Mouse (Mus musculus) MEL (cell line): ENCODE measurements around the gene Dnase2b. TPM values are rescaled to one million over a fixed set of nuclear protein-coding genes. Genes with fewer than 3 reads are reported as not detected.

ENCODE experiments used
- DNase-seq: peaks from one replicate; pipeline ENCODE4 v3.0.0; 2011; ENCODE audit warnings: low read depth, low spot score
- H3K27ac ChIP-seq: 2 replicates; pipeline ENCODE4 v1.5.1; 2012; ENCODE audit warnings: low read depth, mild to moderate bottlenecking, control low read depth, low read length, moderate library complexity; ENCODE audit not compliant: control insufficient read depth
- H3K27me3 ChIP-seq, 2 experiments: fragments of 150-350 bp in 1 of 2; sonication (generic) in 1 of 2; 2 replicates each; pipeline ENCODE4 v1.6.1; 2012; ENCODE audit warnings: low read length in 2 of 2, mild to moderate bottlenecking in 2 of 2, improper control_type of control experiment in 1 of 2, moderate library complexity in 1 of 2; ENCODE audit not compliant: insufficient read depth in 2 of 2, control insufficient read depth in 1 of 2
- H3K36me3 ChIP-seq, 2 experiments: 2 replicates each; pipeline ENCODE4 v1.6.1; 2012 to 2014; ENCODE audit warnings: low read length in 2 of 2, improper control_type of control experiment in 1 of 2, inconsistent platforms in 1 of 2, mild to moderate bottlenecking in 1 of 2; ENCODE audit not compliant: insufficient read depth in 2 of 2, control insufficient read depth in 1 of 2
- H3K4me1 ChIP-seq, 2 experiments: fragments of 150-350 bp in 1 of 2; sonication (generic) in 1 of 2; 2 replicates each; pipeline ENCODE4 v1.6.1; 2012; ENCODE audit warnings: low read length in 2 of 2, improper control_type of control experiment in 1 of 2, mild to moderate bottlenecking in 1 of 2; ENCODE audit not compliant: insufficient read depth in 2 of 2, control insufficient read depth in 1 of 2
- H3K4me3 ChIP-seq, 2 experiments: fragments of 150-350 bp in 1 of 2; sonication (generic) in 1 of 2; 2 replicates each; pipeline ENCODE4 v1.5.1; 2012; ENCODE audit warnings: low read depth in 2 of 2, low read length in 2 of 2, mild to moderate bottlenecking in 2 of 2, moderate library complexity in 2 of 2, control low read depth in 1 of 2, improper control_type of control experiment in 1 of 2; ENCODE audit not compliant: control insufficient read depth in 1 of 2, insufficient read depth in 1 of 2
- H3K79me2 ChIP-seq: 2 replicates; pipeline ENCODE4 v1.6.1; 2012; ENCODE audit warnings: mild to moderate bottlenecking, low read length, moderate library complexity; ENCODE audit not compliant: control insufficient read depth, poor library complexity, insufficient read depth
- H3K9ac ChIP-seq: 2 replicates; pipeline ENCODE4 v1.6.1; 2012; ENCODE audit warnings: low read depth, mild to moderate bottlenecking, control low read depth, low read length, moderate library complexity; ENCODE audit not compliant: control insufficient read depth, poor library complexity, severe bottlenecking
- H3K9me3 ChIP-seq: fragments of 150-350 bp; sonication (generic); replicated peaks from 2 replicates; pipeline ENCODE4 v1.6.1; 2012; ENCODE audit warnings: mild to moderate bottlenecking, low read length, improper control_type of control experiment, moderate library complexity; ENCODE audit not compliant: insufficient read depth
- CHD2 ChIP-seq: IDR thresholded peaks from 2 replicates; pipeline ENCODE4 v1.6.1; 2011; ENCODE audit warnings: low read length, improper control_type of control experiment
- E2F4 ChIP-seq: IDR thresholded peaks from 2 replicates; pipeline ENCODE4 v1.6.1; 2011; ENCODE audit warnings: low read depth, low read length, improper control_type of control experiment, borderline replicate concordance
- ELF1 ChIP-seq: IDR thresholded peaks from 2 replicates; pipeline ENCODE4 v1.6.1; 2014; ENCODE audit warnings: low read depth, mild to moderate bottlenecking, inconsistent platforms, low read length, improper control_type of control experiment, moderate library complexity
- EP300 ChIP-seq, 2 experiments: IDR thresholded peaks; 2 replicates each; pipeline ENCODE4 v1.6.1; 2011; ENCODE audit warnings: improper control_type of control experiment in 2 of 2, low read length in 2 of 2, low read depth in 1 of 2, mild to moderate bottlenecking in 1 of 2
- GABPA ChIP-seq: IDR thresholded peaks from 2 replicates; pipeline ENCODE4 v1.6.1; 2012; ENCODE audit warnings: low read depth, mild to moderate bottlenecking, inconsistent platforms, low read length, improper control_type of control experiment, moderate library complexity
- JUND ChIP-seq: IDR thresholded peaks from 2 replicates; pipeline ENCODE4 v1.6.1; 2011; ENCODE audit warnings: low read depth, mild to moderate bottlenecking, improper control_type of control experiment, low read length
- MAFK ChIP-seq: IDR thresholded peaks from 2 replicates; pipeline ENCODE4 v1.6.1; 2011; ENCODE audit warnings: low read depth, mild to moderate bottlenecking, low read length, improper control_type of control experiment, borderline replicate concordance
- MAX ChIP-seq: IDR thresholded peaks from 2 replicates; pipeline ENCODE4 v1.6.1; 2011; ENCODE audit warnings: low read length, improper control_type of control experiment
- MEF2A ChIP-seq: IDR thresholded peaks from 2 replicates; pipeline ENCODE4 v1.6.1; 2014; ENCODE audit warnings: low read depth, mild to moderate bottlenecking, inconsistent platforms, low read length, improper control_type of control experiment; ENCODE audit not compliant: poor library complexity, insufficient replicate concordance, severe bottlenecking; ENCODE audit errors: extremely low read depth
- MXI1 ChIP-seq: IDR thresholded peaks from 2 replicates; pipeline ENCODE4 v1.6.1; 2011; ENCODE audit warnings: mild to moderate bottlenecking, low read depth, low read length, improper control_type of control experiment
- MYB ChIP-seq: IDR thresholded peaks from 2 replicates; pipeline ENCODE4 v1.6.1; 2011; ENCODE audit warnings: mild to moderate bottlenecking, low read depth, low read length, improper control_type of control experiment
- NELFE ChIP-seq: IDR thresholded peaks from 2 replicates; pipeline ENCODE4 v1.6.1; 2011; ENCODE audit warnings: low read depth, low read length, improper control_type of control experiment
- NRF1 ChIP-seq: IDR thresholded peaks from 2 replicates; pipeline ENCODE4 v1.6.1; 2014; ENCODE audit warnings: low read depth, mild to moderate bottlenecking, inconsistent platforms, low read length, improper control_type of control experiment, moderate library complexity; ENCODE audit not compliant: poor library complexity, insufficient read depth, severe bottlenecking
- POLR2A ChIP-seq, 2 experiments: IDR thresholded peaks; 2 replicates each; pipeline ENCODE4 v1.6.1; 2011 to 2012; ENCODE audit warnings: low read length in 2 of 2, mild to moderate bottlenecking in 2 of 2, control low read depth in 1 of 2, improper control_type of control experiment in 1 of 2, low read depth in 1 of 2, moderate library complexity in 1 of 2; ENCODE audit not compliant: control insufficient read depth in 1 of 2, insufficient read depth in 1 of 2, poor library complexity in 1 of 2
- POLR2AphosphoS2 ChIP-seq: IDR thresholded peaks from 2 replicates; pipeline ENCODE4 v1.6.1; 2011; ENCODE audit warnings: low read length, improper control_type of control experiment
- POLR2AphosphoS5 ChIP-seq: IDR thresholded peaks from 2 replicates; pipeline ENCODE4 v1.6.1; 2012; ENCODE audit warnings: low read depth, borderline replicate concordance, mild to moderate bottlenecking, inconsistent platforms, low read length, moderate library complexity, mixed read lengths
- RCOR1 ChIP-seq: IDR thresholded peaks from 2 replicates; pipeline ENCODE4 v1.6.1; 2012; ENCODE audit warnings: low read depth, mild to moderate bottlenecking, inconsistent platforms, low read length, improper control_type of control experiment
- SIN3A ChIP-seq: IDR thresholded peaks from 2 replicates; pipeline ENCODE4 v1.6.1; 2012; ENCODE audit warnings: low read length, improper control_type of control experiment, inconsistent platforms
- TBP ChIP-seq: IDR thresholded peaks from 2 replicates; pipeline ENCODE4 v1.8.0; 2011; ENCODE audit warnings: low read depth, low read length, improper control_type of control experiment
- TCF12 ChIP-seq: IDR thresholded peaks from 2 replicates; pipeline ENCODE4 v1.6.1; 2014; ENCODE audit warnings: low read depth, mild to moderate bottlenecking, inconsistent platforms, low read length, improper control_type of control experiment, moderate library complexity
- UBTF ChIP-seq: IDR thresholded peaks from 2 replicates; pipeline ENCODE4 v1.6.1; 2012; ENCODE audit warnings: low read depth, mild to moderate bottlenecking, inconsistent platforms, low read length, improper control_type of control experiment, moderate library complexity, borderline replicate concordance; ENCODE audit not compliant: insufficient read depth
- USF2 ChIP-seq, 2 experiments: IDR thresholded peaks; 2 replicates each; pipeline ENCODE4 v1.6.1; 2011 to 2012; ENCODE audit warnings: improper control_type of control experiment in 2 of 2, low read length in 2 of 2, borderline replicate concordance in 1 of 2, inconsistent platforms in 1 of 2, low read depth in 1 of 2, mild to moderate bottlenecking in 1 of 2; ENCODE audit not compliant: insufficient read depth in 1 of 2
- ZMIZ1 ChIP-seq: IDR thresholded peaks from 2 replicates; pipeline ENCODE4 v1.6.1; 2012; ENCODE audit warnings: low read depth, mild to moderate bottlenecking, inconsistent platforms, low read length, improper control_type of control experiment, moderate library complexity
- ZNF384 ChIP-seq: IDR thresholded peaks from 2 replicates; pipeline ENCODE4 v1.6.1; 2012; ENCODE audit warnings: low read depth, mild to moderate bottlenecking, inconsistent platforms, low read length, improper control_type of control experiment
- polyA plus RNA-seq, 2 experiments: library from polyadenylated mRNA; stranded (reverse) in 1 of 2; unstranded in 1 of 2; fragments of >175 nt in 1 of 2; fragments of >200 nt in 1 of 2; gene quantifications; 2 replicates each; pipeline versions ENCODE4 v1.2.1 to v1.2.4; 2012; ENCODE audit warnings: low replicate concordance in 2 of 2, low read depth in 1 of 2; ENCODE audit not compliant: insufficient read length in 2 of 2, insufficient read depth in 1 of 2, missing spikeins in 1 of 2
- total RNA-seq: library from RNA; depleted of rRNA; stranded (reverse); fragments of 300-350 nt; gene quantifications from 2 replicates; pipeline ENCODE4 v1.2.3, GENCODE M21; 2012

Dnase2b gene
- total and polyA plus RNA-seq, 3 experiments: not detected

GRCm38 (mm10) chr3:146567884-146568530, 47.4 kb downstream of the Dnase2b start:
- no peak overlapping the region for H3K9ac ChIP-seq
- no peaks in the 10 kb centered on the region for H3K9me3 ChIP-seq
- no peaks in the 10 kb centered on the region for H3K36me3 ChIP-seq
- DNase-seq: peak; percentile 9
- peaks cover 0 to 5% of the 10 kb centered on the region in 2 experiments; a peak in 2 of 4 replicates for H3K27me3 ChIP-seq
- TF ChIP-seq USF2 (IDR thresholded peaks at IDR 0.05; ENCODE audit: borderline replicate concordance in 1 of 2, insufficient read depth in 1 of 2, low read depth in 1 of 2, low read length in 2 of 2): no peak
- no peak for TF ChIP-seq CHD2
- no peak for TF ChIP-seq MAX
- TF ChIP-seq POLR2AphosphoS5: no peak
- TF ChIP-seq UBTF: no peak
- no peak for TF ChIP-seq JUND
- no peak for TF ChIP-seq POLR2A (IDR thresholded peaks at IDR 0.05; ENCODE audit: control insufficient read depth in 1 of 2, insufficient read depth in 1 of 2, low read depth in 1 of 2, low read length in 2 of 2, poor library complexity in 1 of 2)
- TF ChIP-seq E2F4: no peak
- no peak for TF ChIP-seq ZMIZ1
- no peak for TF ChIP-seq TBP
- no peak overlapping the region for H3K4me3 ChIP-seq
- no peaks in the 10 kb centered on the region for H3K79me2 ChIP-seq
- no peak overlapping the region for H3K27ac ChIP-seq
- H3K4me1 ChIP-seq: no peaks in the 10 kb centered on the region

GRCm38 (mm10) chr3:146567366-146567765, 48.0 kb downstream of the Dnase2b start:
- Histone ChIP-seq H3K36me3 (no peaks in the 10 kb centered on the region), H3K9me3 (no peaks in the 10 kb centered on the region), H3K4me1 (no peaks in the 10 kb centered on the region), H3K4me3 (no peak overlapping the region), H3K27me3 (peaks cover 0 to 5% of the 10 kb centered on the region in 2 experiments; a peak in 2 of 4 replicates), H3K27ac (no peak overlapping the region), H3K79me2 (no peaks in the 10 kb centered on the region), H3K9ac (no peak overlapping the region)
- TF ChIP-seq MAFK: no peak
- no peak for TF ChIP-seq RCOR1
- TF ChIP-seq NELFE: no peak
- no peak for TF ChIP-seq ELF1
- TF ChIP-seq MYB: no peak
- TF ChIP-seq ZNF384: no peak
- no peak for TF ChIP-seq GABPA
- no peak for TF ChIP-seq TCF12
- TF ChIP-seq MEF2A: no peak
- TF ChIP-seq MXI1: no peak
- TF ChIP-seq POLR2AphosphoS2: no peak
- no peak for TF ChIP-seq MAX
- TF ChIP-seq NRF1: no peak
- TF ChIP-seq SIN3A: no peak
- no peak for TF ChIP-seq POLR2AphosphoS5
- no peak for TF ChIP-seq EP300 (IDR thresholded peaks at IDR 0.05; ENCODE audit: low read depth in 1 of 2, low read length in 2 of 2)
- TF ChIP-seq E2F4: no peak
- DNase-seq: no peak
